Mouse (Mus musculus): ENCODE data around the gene Casp4. TPM values are rescaled to one million over a fixed set of nuclear protein-coding genes. Genes with fewer than 3 reads are reported as not detected.

Casp4 gene
- 0.10 TPM in 1 of 2 replicates, not detected in the other for polyA plus RNA-seq (2016; fragmentation: Nextera tagmentation; extraction: Ambion mirVana)

- H3K9me3 ChIP-seq, result no peaks in the 10 kb centered on the region
- no peak within 1 kb of the TSS for H3K4me3 ChIP-seq
- DNase-seq (ENCODE audit: low spot score), result no peak
- H3K27ac ChIP-seq, result no peak within 1 kb of the TSS
- WGBS, result 78% methylated on average over 5 of the region's 5 CpGs
- no peaks in the 10 kb centered on the region for H3K27me3 ChIP-seq (ENCODE audit: insufficient read depth, poor library complexity, severe bottlenecking)
- H3K36me3 ChIP-seq, result no peaks in the 10 kb centered on the region
- H3K4me1 ChIP-seq (replicated peaks), result no peaks in the 10 kb centered on the region
Observed at GRCm38 (mm10) chr9:5308561-5308960, at the start of gene Casp4. Gene Casp4, plus strand, starts transcription at chr9:5308828.

- Histone ChIP-seq H3K4me1 (replicated peaks) (no peaks in the 10 kb centered on the region), H3K27me3 (ENCODE audit: insufficient read depth, poor library complexity, severe bottlenecking) (no peaks in the 10 kb centered on the region), H3K27ac (no peak overlapping the region), H3K36me3 (no peaks in the 10 kb centered on the region), H3K9me3 (no peaks in the 10 kb centered on the region), H3K4me3 (no peak overlapping the region)
- 70% methylated on average over 2 of the region's 2 CpGs for WGBS
- DNase-seq (ENCODE audit: low spot score), result no peak
Observed at GRCm38 (mm10) chr9:5263951-5264475, 44.6 kb upstream of the Casp4 start.

- Histone ChIP-seq H3K4me3 (no peak overlapping the region), H3K27ac (no peak overlapping the region), H3K4me1 (replicated peaks) (no peaks in the 10 kb centered on the region), H3K9me3 (no peaks in the 10 kb centered on the region), H3K27me3 (ENCODE audit: insufficient read depth, poor library complexity, severe bottlenecking) (no peaks in the 10 kb centered on the region), H3K36me3 (no peaks in the 10 kb centered on the region)
- no peak for DNase-seq (ENCODE audit: low spot score)
- 85% methylated on average over 2 of the region's 2 CpGs for WGBS
Observed at GRCm38 (mm10) chr9:5270274-5270673, 38.4 kb upstream of the Casp4 start.

GRCm38 (mm10) chr9:5270884-5271283 is 37.7 kb upstream of the Casp4 start:
- DNase-seq (ENCODE audit: low spot score), result no peak
- H3K27me3 ChIP-seq (ENCODE audit: insufficient read depth, poor library complexity, severe bottlenecking), result no peaks in the 10 kb centered on the region
- WGBS, result 86% methylated on average over 1 of the region's 1 CpGs
- H3K4me3 ChIP-seq, result no peak overlapping the region
- H3K27ac ChIP-seq, result no peak overlapping the region
- no peaks in the 10 kb centered on the region for H3K4me1 ChIP-seq (replicated peaks)
- H3K36me3 ChIP-seq, result no peaks in the 10 kb centered on the region
- H3K9me3 ChIP-seq, result no peaks in the 10 kb centered on the region

GRCm38 (mm10) chr9:5271334-5271845 is 37.2 kb upstream of the Casp4 start:
- H3K36me3 ChIP-seq, result no peaks in the 10 kb centered on the region
- no peak overlapping the region for H3K27ac ChIP-seq
- DNase-seq (ENCODE audit: low spot score), result no peak
- no peaks in the 10 kb centered on the region for H3K9me3 ChIP-seq
- no peaks in the 10 kb centered on the region for H3K27me3 ChIP-seq (ENCODE audit: insufficient read depth, poor library complexity, severe bottlenecking)
- WGBS, result 81% methylated on average over 6 of the region's 6 CpGs
- no peak overlapping the region for H3K4me3 ChIP-seq
- no peaks in the 10 kb centered on the region for H3K4me1 ChIP-seq (replicated peaks)

GRCm38 (mm10) chr9:5286071-5286470 is 22.6 kb upstream of the Casp4 start:
- Histone ChIP-seq H3K4me1 (replicated peaks) (no peaks in the 10 kb centered on the region), H3K27me3 (ENCODE audit: insufficient read depth, poor library complexity, severe bottlenecking) (no peaks in the 10 kb centered on the region), H3K9me3 (no peaks in the 10 kb centered on the region), H3K4me3 (no peak overlapping the region), H3K36me3 (no peaks in the 10 kb centered on the region), H3K27ac (no peak overlapping the region)
- 92% methylated on average over 2 of the region's 2 CpGs for WGBS
- no peak for DNase-seq (ENCODE audit: low spot score)

GRCm38 (mm10) chr9:5286597-5286996 is 22.0 kb upstream of the Casp4 start:
- no peak overlapping the region for H3K27ac ChIP-seq
- no peak for DNase-seq (ENCODE audit: low spot score)
- H3K4me3 ChIP-seq, result no peak overlapping the region
- H3K9me3 ChIP-seq, result no peaks in the 10 kb centered on the region
- H3K4me1 ChIP-seq (replicated peaks), result no peaks in the 10 kb centered on the region
- H3K27me3 ChIP-seq (ENCODE audit: insufficient read depth, poor library complexity, severe bottlenecking), result no peaks in the 10 kb centered on the region
- no peaks in the 10 kb centered on the region for H3K36me3 ChIP-seq

- H3K36me3 ChIP-seq, result no peaks in the 10 kb centered on the region
- H3K4me1 ChIP-seq (replicated peaks), result no peaks in the 10 kb centered on the region
- H3K27me3 ChIP-seq (ENCODE audit: insufficient read depth, poor library complexity, severe bottlenecking), result no peaks in the 10 kb centered on the region
- H3K4me3 ChIP-seq, result no peak overlapping the region
- DNase-seq (ENCODE audit: low spot score), result no peak
- H3K9me3 ChIP-seq, result no peaks in the 10 kb centered on the region
- 85% methylated on average over 2 of the region's 2 CpGs for WGBS
- no peak overlapping the region for H3K27ac ChIP-seq
Observed at GRCm38 (mm10) chr9:5296354-5297237, 12.0 kb upstream of the Casp4 start.

GRCm38 (mm10) chr9:5298329-5299131 is 10.1 kb upstream of the Casp4 start, which contains the start of gene Casp1:
Gene Casp1, plus strand, starts transcription at chr9:5298517.
- Histone ChIP-seq H3K36me3 (no peaks in the 10 kb centered on the region), H3K9me3 (no peaks in the 10 kb centered on the region), H3K4me1 (replicated peaks) (no peaks in the 10 kb centered on the region), H3K27me3 (ENCODE audit: insufficient read depth, poor library complexity, severe bottlenecking) (no peaks in the 10 kb centered on the region), H3K4me3 (no peak within 1 kb of the TSS), H3K27ac (no peak within 1 kb of the TSS)
- WGBS, result 71% methylated on average over 11 of the region's 11 CpGs
- no peak for DNase-seq (ENCODE audit: low spot score)

GRCm38 (mm10) chr9:5299132-5299381 is 9.6 kb upstream of the Casp4 start:
- 83% methylated on average over 2 of the region's 2 CpGs for WGBS
- Histone ChIP-seq H3K27ac (no peak overlapping the region), H3K4me3 (no peak overlapping the region), H3K4me1 (replicated peaks) (no peaks in the 10 kb centered on the region), H3K27me3 (ENCODE audit: insufficient read depth, poor library complexity, severe bottlenecking) (no peaks in the 10 kb centered on the region), H3K36me3 (no peaks in the 10 kb centered on the region), H3K9me3 (no peaks in the 10 kb centered on the region)
- DNase-seq (ENCODE audit: low spot score), result no peak

- Histone ChIP-seq H3K27ac (no peak overlapping the region), H3K4me1 (replicated peaks) (no peaks in the 10 kb centered on the region), H3K9me3 (no peaks in the 10 kb centered on the region), H3K36me3 (no peaks in the 10 kb centered on the region), H3K27me3 (ENCODE audit: insufficient read depth, poor library complexity, severe bottlenecking) (no peaks in the 10 kb centered on the region), H3K4me3 (no peak overlapping the region)
- DNase-seq (ENCODE audit: low spot score), result no peak
Observed at GRCm38 (mm10) chr9:5310112-5310511, 1.5 kb downstream of the Casp4 start.

- H3K27me3 ChIP-seq (ENCODE audit: insufficient read depth, poor library complexity, severe bottlenecking), result no peaks in the 10 kb centered on the region
- no peak overlapping the region for H3K27ac ChIP-seq
- WGBS, result 82% methylated on average over 4 of the region's 4 CpGs
- no peak for DNase-seq (ENCODE audit: low spot score)
- H3K4me3 ChIP-seq, result no peak overlapping the region
- no peaks in the 10 kb centered on the region for H3K9me3 ChIP-seq
- H3K4me1 ChIP-seq (replicated peaks), result no peaks in the 10 kb centered on the region
- no peaks in the 10 kb centered on the region for H3K36me3 ChIP-seq
Observed at GRCm38 (mm10) chr9:5311435-5311834, 2.8 kb downstream of the Casp4 start.

- WGBS, result 86% methylated on average over 3 of the region's 3 CpGs
- Histone ChIP-seq H3K27ac (no peak overlapping the region), H3K4me1 (replicated peaks) (no peaks in the 10 kb centered on the region), H3K27me3 (ENCODE audit: insufficient read depth, poor library complexity, severe bottlenecking) (no peaks in the 10 kb centered on the region), H3K36me3 (no peaks in the 10 kb centered on the region), H3K4me3 (no peak overlapping the region), H3K9me3 (no peaks in the 10 kb centered on the region)
- no peak for DNase-seq (ENCODE audit: low spot score)
Observed at GRCm38 (mm10) chr9:5328204-5328603, 19.6 kb downstream of the Casp4 start.

All from hindbrain, embryonic 10.5 days (tissue).